Mouse (Mus musculus): ENCODE data around the gene Etaa1. TPM values are rescaled to one million over a fixed set of nuclear protein-coding genes. Genes with fewer than 3 reads are reported as not detected.
"Not testable (repeated sequence)": the region's sequence is repeated elsewhere in the genome, so short reads cannot be mapped to it uniquely, and the experiment has no call there.

The Etaa1 gene
- polyA plus RNA-seq, 1 experiment = 4.5 TPM

DNA sequence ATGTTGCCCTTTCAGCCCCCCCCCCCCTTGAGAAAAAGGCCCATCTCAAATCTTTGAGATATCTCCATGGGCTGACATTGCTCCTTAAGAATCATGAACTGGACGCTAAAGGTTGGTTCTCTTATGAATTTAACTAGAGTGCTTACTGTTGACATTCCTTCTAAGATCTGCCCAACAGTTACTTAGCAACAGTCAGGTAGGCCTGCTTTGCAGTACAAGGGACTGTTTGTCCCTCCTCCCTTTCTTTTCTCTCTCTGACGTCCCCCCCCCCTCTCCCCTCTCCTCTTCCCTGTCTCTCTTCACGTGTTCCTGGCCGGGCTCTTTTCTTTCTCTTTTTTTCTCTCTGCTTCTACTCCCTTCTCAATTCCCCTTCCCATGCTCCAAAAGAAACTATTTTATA is 35.8 kb downstream of the Etaa1 start:
- Histone ChIP-seq H3K4me3 (ENCODE audit: insufficient read depth, low read length) (no peak overlapping the region), H3K27ac (ENCODE audit: insufficient read depth, low read length) (no peak overlapping the region), H3K4me1 (ENCODE audit: control insufficient read depth, insufficient read depth, low read length) (no peaks in the 10 kb centered on the region)
- TF ChIP-seq CTCF (IDR thresholded peaks at IDR 0.05; ENCODE audit: extremely low read depth, insufficient read depth, low read length) (no peak), POLR2A (IDR thresholded peaks at IDR 0.05; ENCODE audit: extremely low read depth, insufficient read depth, low read length) (no peak)

DNA sequence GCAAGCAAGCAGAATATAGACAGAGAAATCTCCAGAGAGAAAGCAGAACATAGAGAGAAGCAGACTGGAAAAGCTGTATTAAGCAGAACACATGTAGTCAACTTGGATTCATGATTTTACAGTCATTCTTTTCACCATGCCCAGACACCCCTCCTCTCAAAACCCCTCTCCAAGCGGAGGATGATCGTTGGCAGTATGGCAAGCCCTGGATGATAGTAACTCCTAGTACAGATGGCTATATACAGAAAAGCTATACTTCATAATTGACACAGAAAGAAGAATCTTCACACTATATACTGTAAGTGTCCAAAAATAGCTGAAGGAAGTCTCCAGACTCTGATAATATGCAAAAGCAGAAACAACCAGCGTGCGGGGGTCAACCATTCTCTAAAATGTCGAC is 36.6 kb downstream of the Etaa1 start:
- H3K4me3 ChIP-seq (ENCODE audit: insufficient read depth, low read length) = no peak overlapping the region
- TF ChIP-seq CTCF (IDR thresholded peaks at IDR 0.05; ENCODE audit: extremely low read depth, insufficient read depth, low read length) (no peak), POLR2A (IDR thresholded peaks at IDR 0.05; ENCODE audit: extremely low read depth, insufficient read depth, low read length) (no peak)
- H3K4me1 ChIP-seq (ENCODE audit: control insufficient read depth, insufficient read depth, low read length) = no peaks in the 10 kb centered on the region
- H3K27ac ChIP-seq (ENCODE audit: insufficient read depth, low read length) = no peak overlapping the region

DNA sequence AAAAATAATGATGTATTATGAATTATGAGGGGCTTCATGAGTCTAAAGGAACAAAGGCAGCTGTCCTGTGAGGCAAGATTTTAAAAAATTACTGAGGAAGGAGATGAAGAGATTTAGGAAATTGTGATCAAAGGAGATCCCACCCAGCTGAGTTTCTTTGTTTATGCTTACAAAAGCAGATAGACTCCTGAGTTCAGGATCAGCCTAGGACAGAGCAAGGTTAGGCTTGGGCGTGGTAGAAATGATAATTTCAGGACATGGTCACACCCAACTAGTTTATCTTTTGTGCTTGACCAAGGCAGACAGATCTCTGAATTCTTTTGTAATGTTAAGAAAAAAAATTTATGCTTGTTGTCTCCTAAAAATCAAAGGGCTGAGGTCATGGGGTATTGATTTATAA is 37.2 kb downstream of the Etaa1 start:
- H3K27ac ChIP-seq (ENCODE audit: insufficient read depth, low read length) = no peak overlapping the region
- H3K4me3 ChIP-seq (ENCODE audit: insufficient read depth, low read length) = no peak overlapping the region
- no peaks in the 10 kb centered on the region for H3K4me1 ChIP-seq (ENCODE audit: control insufficient read depth, insufficient read depth, low read length)
- TF ChIP-seq POLR2A (IDR thresholded peaks at IDR 0.05; ENCODE audit: extremely low read depth, insufficient read depth, low read length) = no peak
- no peak for TF ChIP-seq CTCF (IDR thresholded peaks at IDR 0.05; ENCODE audit: extremely low read depth, insufficient read depth, low read length)

DNA sequence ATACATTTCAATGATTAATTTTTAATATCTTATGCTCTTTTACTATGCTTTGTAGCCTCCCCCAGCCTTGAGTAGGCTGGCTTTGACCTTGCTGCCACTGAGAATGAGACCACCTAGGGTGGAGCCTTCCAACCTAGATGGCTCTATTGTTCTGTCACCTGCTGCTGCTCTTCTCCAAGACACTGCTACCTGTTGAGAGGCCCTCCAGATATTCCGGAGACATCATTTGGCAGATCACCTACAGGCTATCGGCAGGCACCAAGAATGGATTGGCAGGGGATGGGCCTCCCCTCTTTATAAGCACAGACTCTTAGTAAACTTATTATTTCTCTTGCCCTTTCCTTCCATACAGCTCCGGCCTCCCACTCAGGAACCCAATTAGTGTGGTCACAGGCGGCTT is 52.7 kb downstream of the Etaa1 start:
- not testable (repeated sequence) for H3K27ac ChIP-seq (ENCODE audit: insufficient read depth, low read length); H3K4me1 ChIP-seq (ENCODE audit: control insufficient read depth, insufficient read depth, low read length); H3K4me3 ChIP-seq (ENCODE audit: insufficient read depth, low read length)
